Mouse (Mus musculus): ENCODE results near the gene Gde1.

GRCm38 (mm10) chr7:118706488-118706887, 910 bp upstream of the Gde1 start:
- TF ChIP-seq POLR2A (IDR thresholded peaks at IDR 0.05; ENCODE audit: borderline replicate concordance, low read depth, low read length) = no peak
- TF ChIP-seq CTCF (IDR thresholded peaks at IDR 0.05; ENCODE audit: low read depth, low read length) = no peak

All from bone marrow macrophage, adult 2 months (primary cell).